Mouse (Mus musculus) ES-E14 (cell line): ENCODE results near the gene Slc24a5.

Experiments
- CHD2 ChIP-seq: IDR thresholded peaks from 2 replicates; pipeline ENCODE4 v1.6.1; 2014; ENCODE audit warnings: mild to moderate bottlenecking, low read depth, low read length, inconsistent platforms
- HCFC1 ChIP-seq: IDR thresholded peaks from 2 replicates; pipeline ENCODE4 v1.6.1; 2012; ENCODE audit warnings: low read length, inconsistent platforms, borderline replicate concordance; ENCODE audit not compliant: insufficient read depth
- MAFK ChIP-seq: IDR thresholded peaks from 2 replicates; pipeline ENCODE4 v1.6.1; 2014; ENCODE audit warnings: mild to moderate bottlenecking, low read depth, low read length, inconsistent platforms; ENCODE audit not compliant: insufficient read depth
- ZC3H11A ChIP-seq: IDR thresholded peaks from 2 replicates; pipeline ENCODE4 v1.6.1; 2012; ENCODE audit warnings: low read depth, mild to moderate bottlenecking, inconsistent platforms, low read length, borderline replicate concordance
- ZNF384 ChIP-seq: IDR thresholded peaks from 2 replicates; pipeline ENCODE4 v1.6.1; 2012; ENCODE audit warnings: low read depth, low read length, inconsistent platforms

DNA sequence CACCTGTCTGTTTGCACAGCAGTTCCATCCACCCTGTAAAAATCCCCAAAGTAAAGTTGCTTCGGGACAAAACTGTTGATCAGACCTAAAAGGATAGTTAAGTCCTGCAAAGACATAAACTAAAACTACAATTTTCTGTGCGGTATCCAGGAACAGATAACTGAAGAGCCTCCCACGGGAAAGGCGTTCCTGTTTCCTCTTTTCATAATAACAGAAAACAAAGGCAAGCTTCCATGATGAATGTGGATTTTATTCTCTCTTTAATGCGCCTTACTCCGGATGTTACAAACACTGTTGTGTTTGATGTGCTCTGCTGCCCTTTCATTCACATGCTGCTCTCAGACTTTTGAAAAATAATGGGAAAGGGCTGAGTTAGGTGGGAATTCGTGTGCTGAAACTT lies 37.3 kb upstream of the Slc24a5 start:
- TF ChIP-seq ZNF384 (no peak), MAFK (no peak), CHD2 (no peak), HCFC1 (no peak), ZC3H11A (no peak)
